Mouse (Mus musculus): ENCODE data around the gene Nucks1.

DNA sequence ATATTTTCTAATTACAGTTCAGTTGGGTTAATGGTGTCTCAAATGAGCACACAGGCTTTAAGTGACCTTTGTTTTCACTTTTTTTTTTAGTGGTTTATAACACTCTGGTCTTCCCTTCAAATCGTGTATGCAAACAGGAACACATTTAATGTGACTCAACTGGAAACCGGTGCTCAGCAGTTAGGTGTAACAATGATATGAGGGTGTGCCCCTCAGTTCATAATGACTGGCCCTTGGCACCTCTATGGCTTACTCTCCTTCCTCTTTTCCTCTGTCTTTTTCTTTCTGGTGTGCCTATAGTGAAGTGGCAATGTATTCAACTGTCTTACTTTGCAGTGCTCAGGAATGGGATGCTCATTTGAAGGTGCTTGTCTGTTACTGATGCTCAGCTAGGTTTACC, 23.1 kb downstream of the Nucks1 start:
- TF ChIP-seq E2F4 (IDR thresholded peaks at IDR 0.05; ENCODE audit: insufficient read depth) = no peak
- TF ChIP-seq POLR2A (IDR thresholded peaks at IDR 0.05; ENCODE audit: insufficient read length, low read depth) = no peak
- TF ChIP-seq CEBPB (IDR thresholded peaks at IDR 0.05; ENCODE audit: insufficient read depth, poor library complexity, severe bottlenecking) = no peak
- TF ChIP-seq MAX (IDR thresholded peaks at IDR 0.05; ENCODE audit: low read depth) = no peak

Data from myocyte (in vitro differentiated cells).